Mouse (Mus musculus): Measurements from ENCODE around the gene Gm43302.
"Not testable (repeated sequence)": the region's sequence is repeated elsewhere in the genome, so short reads cannot be mapped to it uniquely, and the experiment has no call there.

The Gm43302 gene

DNA sequence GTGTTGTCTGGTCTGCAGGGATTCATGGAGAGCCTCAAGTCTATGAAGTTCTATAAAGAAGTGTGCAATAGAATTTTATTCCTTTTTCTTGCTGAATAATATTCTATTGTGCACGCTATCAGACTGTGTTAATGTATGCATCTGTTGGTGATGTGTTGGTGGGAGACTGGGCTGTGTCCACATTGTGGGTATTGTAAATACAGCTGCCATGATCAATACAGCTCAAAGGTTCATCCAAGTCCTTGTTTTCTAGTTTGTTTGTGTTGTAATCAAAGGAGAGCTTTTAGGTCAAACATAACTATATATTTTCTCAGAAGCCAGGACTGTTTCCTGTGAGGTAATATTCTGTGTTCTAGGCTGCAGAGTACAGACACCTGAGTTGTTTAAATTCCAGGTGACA is 94.3 kb downstream of the Gm43302 start:
- DNase-seq (ENCODE audit: low read depth, low spot score), result not testable (repeated sequence)

DNA sequence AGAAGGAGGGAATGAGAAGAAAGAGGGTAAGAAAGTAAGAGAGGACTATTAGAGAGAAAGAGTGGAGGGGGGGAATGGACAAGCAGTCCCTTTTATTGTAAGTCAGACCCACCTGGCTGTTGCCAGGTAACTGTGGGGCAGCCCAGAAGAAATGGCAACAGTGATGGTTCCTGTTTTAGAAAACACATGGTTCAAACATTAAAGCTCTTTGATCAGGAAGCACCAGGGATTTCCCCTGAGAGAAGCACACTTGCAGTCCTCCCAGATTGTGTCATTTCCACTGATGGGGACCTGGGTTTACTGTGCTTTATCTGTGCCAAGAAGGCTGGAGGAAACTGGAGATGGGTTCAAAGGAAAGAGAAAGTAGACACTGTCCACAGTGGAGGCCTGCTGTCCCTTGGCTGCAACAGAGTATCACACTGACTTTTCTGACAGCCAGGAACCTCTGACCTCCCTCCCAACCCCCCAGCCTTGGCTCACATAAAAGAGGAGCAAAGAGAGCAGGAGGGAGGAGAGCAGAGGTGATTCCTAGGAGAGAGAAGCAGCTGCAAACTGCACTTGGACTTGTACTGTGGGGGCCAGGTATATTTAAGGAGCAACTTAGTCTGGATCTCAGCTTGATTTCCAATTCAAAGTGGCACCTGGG is 95.5 kb downstream of the Gm43302 start:
- DNase-seq (ENCODE audit: low read depth, low spot score), result not testable (repeated sequence)

GRCm38 (mm10) chr5:105196308-105196707 is 97.2 kb downstream of the Gm43302 start:
- DNase-seq (ENCODE audit: low read depth, low spot score), result not testable (repeated sequence)

GRCm38 (mm10) chr5:105192536-105192935 is 101.0 kb downstream of the Gm43302 start:
- DNase-seq (ENCODE audit: low read depth, low spot score), result not testable (repeated sequence)

- peak; percentile 74 for DNase-seq (ENCODE audit: low read depth, low spot score)
These were observed 112.0 kb downstream of the Gm43302 start for GRCm38 (mm10) chr5:105181446-105181845.
